Mouse (Mus musculus) large intestine, adult 2 months (tissue): ENCODE measurements around the gene Ndufs1. TPM values are rescaled to one million over a fixed set of nuclear protein-coding genes. Genes with fewer than 3 reads are reported as not detected.

Source experiments
- DNase-seq: peaks from one replicate; pipeline ENCODE4 v3.0.0-alpha.2; 2012; ENCODE audit warnings: low read depth, low spot score
- WGBS: fragments of 180-500 bp; shearing (Covaris S2); methylation state at CpG from one replicate; pipeline ENCODE4 v1.1.7; 2018; 5-methylcytosine and 5-hydroxymethylcytosine counted together
- polyA plus RNA-seq: library from polyadenylated mRNA; depleted of rRNA; stranded (reverse); fragments of >200 nt; gene quantifications from 2 replicates; pipeline ENCODE4 v1.2.3, GENCODE M21; 2012

The Ndufs1 gene
- polyA plus RNA-seq, 1 experiment: 51.2 TPM

- WGBS: 34% methylated on average over 6 of the region's 6 CpGs
- no peak for DNase-seq
These were observed 52.7 kb downstream of the Ndufs1 start for GRCm38 (mm10) chr1:63123823-63124450.

- DNase-seq: no peak
- WGBS: 75% methylated on average over 6 of the region's 6 CpGs
These were observed 54.6 kb downstream of the Ndufs1 start for GRCm38 (mm10) chr1:63122005-63122404.

GRCm38 (mm10) chr1:63120382-63120781, 56.3 kb downstream of the Ndufs1 start:
- WGBS: 99% methylated on average over 2 of the region's 2 CpGs
- no peak for DNase-seq

GRCm38 (mm10) chr1:63119675-63120074, 57.0 kb downstream of the Ndufs1 start:
- 86% methylated on average over 4 of the region's 4 CpGs for WGBS
- no peak for DNase-seq

- 4% methylated on average over 3 of the region's 3 CpGs for WGBS
- no peak for DNase-seq
These were observed 61.1 kb downstream of the Ndufs1 start for GRCm38 (mm10) chr1:63115540-63115939.

- under 1% methylated on average over 4 of the region's 4 CpGs for WGBS
- no peak for DNase-seq
These were observed 61.5 kb downstream of the Ndufs1 start for GRCm38 (mm10) chr1:63115096-63115495.

GRCm38 (mm10) chr1:63114136-63114781, 62.4 kb downstream of the Ndufs1 start, which contains the start of gene Ino80d:
TSS of gene Ino80d (minus strand) at chr1:63114667.
- WGBS: 2% methylated on average over 39 of the region's 42 CpGs
- no peak for DNase-seq

- no peak for DNase-seq
- 1% methylated on average over 87 of the region's 92 CpGs for WGBS
These were observed 63.1 kb downstream of the Ndufs1 start for GRCm38 (mm10) chr1:63113274-63114135.

GRCm38 (mm10) chr1:63112865-63113261, 63.8 kb downstream of the Ndufs1 start:
- no peak for DNase-seq
- under 1% methylated on average over 11 of the region's 11 CpGs for WGBS

- no peak for DNase-seq
These were observed 64.3 kb downstream of the Ndufs1 start for GRCm38 (mm10) chr1:63112151-63112864.

GRCm38 (mm10) chr1:63110536-63111285, 65.9 kb downstream of the Ndufs1 start:
- DNase-seq: no peak

More at GRCm38 (mm10) chr1:63112151-63112864, 64.3 kb downstream of the Ndufs1 start:
- WGBS: 29% methylated on average over 8 of the region's 8 CpGs

GRCm38 (mm10) chr1:63107614-63108327, 68.9 kb downstream of the Ndufs1 start:
- no peak for DNase-seq
- 36% methylated on average over 6 of the region's 6 CpGs for WGBS

More at GRCm38 (mm10) chr1:63110536-63111285, 65.9 kb downstream of the Ndufs1 start:
- 46% methylated on average over 7 of the region's 7 CpGs for WGBS

- DNase-seq: no peak
- 85% methylated on average over 12 of the region's 12 CpGs for WGBS
These were observed 73.7 kb downstream of the Ndufs1 start for GRCm38 (mm10) chr1:63102758-63103451.

- WGBS: 89% methylated on average over 8 of the region's 8 CpGs
These were observed 76.4 kb downstream of the Ndufs1 start for GRCm38 (mm10) chr1:63100196-63100595.

GRCm38 (mm10) chr1:63098831-63099230, 77.8 kb downstream of the Ndufs1 start:
- DNase-seq: no peak
- WGBS: 70% methylated on average over 4 of the region's 4 CpGs

More at GRCm38 (mm10) chr1:63100196-63100595, 76.4 kb downstream of the Ndufs1 start:
- no peak for DNase-seq

GRCm38 (mm10) chr1:63096071-63096470, 80.6 kb downstream of the Ndufs1 start:
- no peak for DNase-seq
- WGBS: 81% methylated on average over 5 of the region's 5 CpGs
